Mouse (Mus musculus) midbrain, embryonic 12.5 days (tissue): ENCODE measurements around the gene Foxr1. TPM values are rescaled to one million over a fixed set of nuclear protein-coding genes. Genes with fewer than 3 reads are reported as not detected.
"Not testable (repeated sequence)": the region's sequence is repeated elsewhere in the genome, so short reads cannot be mapped to it uniquely, and the experiment has no call there.

Experiments used
- ATAC-seq: fragments of 200-750 bp; cut with Nextera tagmentation; 2 replicates; pipeline ENCODE4 v1.8.0; 2017; ENCODE audit warnings: low read depth, moderate TSS enrichment, moderate library complexity; ENCODE audit not compliant: low FRiP score
- H3K27ac ChIP-seq: fragments of 300-500 bp; sonication (generic); replicated peaks from 2 replicates; pipeline ENCODE4 v1.5.1; 2016; ENCODE audit warnings: mild to moderate bottlenecking
- H3K27me3 ChIP-seq: fragments of 300-500 bp; sonication (generic); 2 replicates; pipeline ENCODE4 v1.6.1; 2016; ENCODE audit warnings: mild to moderate bottlenecking
- H3K36me3 ChIP-seq: fragments of 300-500 bp; sonication (generic); 2 replicates; pipeline ENCODE4 v1.6.1; 2016
- H3K4me1 ChIP-seq: fragments of 300-500 bp; sonication (generic); 2 replicates; pipeline ENCODE4 v1.6.1; 2016
- H3K4me2 ChIP-seq: fragments of 300-500 bp; sonication (generic); replicated peaks from 2 replicates; pipeline ENCODE4 v1.6.1; 2016; ENCODE audit warnings: mild to moderate bottlenecking, moderate library complexity
- H3K4me3 ChIP-seq: fragments of 300-500 bp; sonication (generic); 2 replicates; pipeline ENCODE4 v1.5.1; 2016; ENCODE audit warnings: mild to moderate bottlenecking
- H3K9ac ChIP-seq: fragments of 300-500 bp; sonication (generic); replicated peaks from 2 replicates; pipeline ENCODE4 v1.6.1; 2016; ENCODE audit warnings: mild to moderate bottlenecking, moderate library complexity
- H3K9me3 ChIP-seq: fragments of 300-500 bp; sonication (generic); 2 replicates; pipeline ENCODE4 v1.6.1; 2016; ENCODE audit warnings: mild to moderate bottlenecking
- WGBS: fragments of 180-500 bp; shearing (Covaris S2); methylation state at CpG from one replicate; pipeline ENCODE4 v1.1.7; 2016; 5-methylcytosine and 5-hydroxymethylcytosine counted together
- polyA plus RNA-seq: library from polyadenylated mRNA; unstranded; fragments of >200 nt; fragmentation: Nextera tagmentation; extraction: Ambion mirVana; gene quantifications from 2 replicates; pipeline ENCODE4 v1.2.1, GENCODE M21; 2016

The Foxr1 gene
- polyA plus RNA-seq, 1 experiment from 2014 or later: not detected

- Histone ChIP-seq H3K9me3 (no peaks in the 10 kb centered on the region), H3K27ac (no peak overlapping the region), H3K4me2 (no peak overlapping the region), H3K36me3 (no peaks in the 10 kb centered on the region), H3K4me3 (no peak overlapping the region), H3K27me3 (no peaks in the 10 kb centered on the region), H3K9ac (no peak overlapping the region), H3K4me1 (peaks cover 13% of the 10 kb centered on the region)
- WGBS: 31% methylated on average over 1 of the region's 1 CpGs
- ATAC-seq: no peak
Measured at GRCm38 (mm10) chr9:44474327-44474726, 33.4 kb upstream of the Foxr1 start.

GRCm38 (mm10) chr9:44473184-44473583, 32.2 kb upstream of the Foxr1 start:
- H3K4me1 ChIP-seq: peaks cover 15% of the 10 kb centered on the region
- H3K36me3 ChIP-seq: no peaks in the 10 kb centered on the region
- H3K4me3 ChIP-seq: no peak overlapping the region
- no peaks in the 10 kb centered on the region for H3K9me3 ChIP-seq
- no peak overlapping the region for H3K9ac ChIP-seq
- no peaks in the 10 kb centered on the region for H3K27me3 ChIP-seq
- no peak for ATAC-seq
- WGBS: 68% methylated on average over 3 of the region's 3 CpGs
- H3K27ac ChIP-seq: no peak overlapping the region
- H3K4me2 ChIP-seq: no peak overlapping the region

GRCm38 (mm10) chr9:44468800-44469199, 27.9 kb upstream of the Foxr1 start:
- Histone ChIP-seq H3K9me3 (no peaks in the 10 kb centered on the region), H3K27me3 (0 out of 2 replicates have a peak, but pooled peaks cover 6% of the 10 kb centered on the region), H3K4me1 (peaks cover 5% of the 10 kb centered on the region; the same call in 1 of the 2 replicates), H3K4me3 (no peak overlapping the region), H3K36me3 (no peaks in the 10 kb centered on the region), H3K9ac (no peak overlapping the region), H3K4me2 (no peak overlapping the region), H3K27ac (no peak overlapping the region)
- ATAC-seq: no peak
- 61% methylated on average over 2 of the region's 2 CpGs for WGBS

- peaks cover 5% of the 10 kb centered on the region; the same call in 1 of the 2 replicates for H3K4me1 ChIP-seq
- no peak overlapping the region for H3K27ac ChIP-seq
- WGBS: 62% methylated on average over 7 of the region's 7 CpGs
- H3K4me3 ChIP-seq: no peak overlapping the region
- no peaks in the 10 kb centered on the region for H3K9me3 ChIP-seq
- H3K4me2 ChIP-seq: no peak overlapping the region
- H3K27me3 ChIP-seq: 0 out of 2 replicates have a peak, but pooled peaks cover 6% of the 10 kb centered on the region
- no peak overlapping the region for H3K9ac ChIP-seq
- H3K36me3 ChIP-seq: no peaks in the 10 kb centered on the region
- ATAC-seq: no peak
Measured at GRCm38 (mm10) chr9:44468224-44468623, 27.3 kb upstream of the Foxr1 start.

- ATAC-seq: no peak
- H3K9me3 ChIP-seq: no peaks in the 10 kb centered on the region
- H3K4me2 ChIP-seq: no peak overlapping the region
- H3K27ac ChIP-seq: no peak overlapping the region
- no peak overlapping the region for H3K9ac ChIP-seq
- 84% methylated on average over 5 of the region's 5 CpGs for WGBS
- H3K36me3 ChIP-seq: no peaks in the 10 kb centered on the region
- peaks cover 13% of the 10 kb centered on the region for H3K4me1 ChIP-seq
- H3K4me3 ChIP-seq: no peak overlapping the region
- H3K27me3 ChIP-seq: 0 out of 2 replicates have a peak, but pooled peaks cover 5% of the 10 kb centered on the region
Measured at GRCm38 (mm10) chr9:44461950-44462349, 21.0 kb upstream of the Foxr1 start.

GRCm38 (mm10) chr9:44457035-44457742, 16.3 kb upstream of the Foxr1 start:
- Histone ChIP-seq H3K4me1 (peaks cover 33% of the 10 kb centered on the region), H3K9me3 (no peaks in the 10 kb centered on the region), H3K27me3 (peaks cover 19% of the 10 kb centered on the region), H3K36me3 (no peaks in the 10 kb centered on the region), H3K9ac (peak overlapping the region; percentile 17), H3K4me2 (peak overlapping the region; percentile 43), H3K27ac (peak overlapping the region; percentile 93), H3K4me3 (no peak overlapping the region)
- 1% methylated on average over 11 of the region's 11 CpGs for WGBS
- peak; percentile 95 for ATAC-seq

- H3K4me2 ChIP-seq: 0 out of 2 replicates have a peak within 1 kb of the TSS, but pooled peaks have one; percentile 2
- no peaks in the 10 kb centered on the region for H3K9me3 ChIP-seq
- H3K9ac ChIP-seq: no peak within 1 kb of the TSS; the same call in 1 of the 2 replicates
- ATAC-seq: no peak
- peaks cover 19% of the 10 kb centered on the region for H3K27me3 ChIP-seq
- H3K4me3 ChIP-seq: no peak within 1 kb of the TSS
- WGBS: 18% methylated on average over 4 of the region's 4 CpGs
- H3K36me3 ChIP-seq: no peaks in the 10 kb centered on the region
- peaks cover 33% of the 10 kb centered on the region for H3K4me1 ChIP-seq
- no peak within 1 kb of the TSS for H3K27ac ChIP-seq
Measured at GRCm38 (mm10) chr9:44454891-44455220, 13.9 kb upstream of the Foxr1 start, which contains the start of gene Upk2. Gene Upk2, minus strand, starts transcription at chr9:44454976.

- H3K4me2 ChIP-seq: 0 out of 2 replicates have a peak overlapping the region, but pooled peaks have one; percentile 2
- no peaks in the 10 kb centered on the region for H3K9me3 ChIP-seq
- no peak overlapping the region for H3K4me3 ChIP-seq
- no peak overlapping the region for H3K27ac ChIP-seq
- ATAC-seq: peak; percentile 56; the same call in 1 of the 2 replicates
- WGBS: 8% methylated on average over 14 of the region's 14 CpGs
- peaks cover 19% of the 10 kb centered on the region for H3K27me3 ChIP-seq
- H3K9ac ChIP-seq: no peak overlapping the region; the same call in 1 of the 2 replicates
- no peaks in the 10 kb centered on the region for H3K36me3 ChIP-seq
- H3K4me1 ChIP-seq: peaks cover 33% of the 10 kb centered on the region
Measured at GRCm38 (mm10) chr9:44454132-44454890, 13.4 kb upstream of the Foxr1 start.

- no peaks in the 10 kb centered on the region for H3K36me3 ChIP-seq
- peaks cover 5% of the 10 kb centered on the region for H3K4me1 ChIP-seq
- H3K4me2 ChIP-seq: no peak overlapping the region
- no peak overlapping the region for H3K4me3 ChIP-seq
- no peak overlapping the region for H3K27ac ChIP-seq
- no peak overlapping the region for H3K9ac ChIP-seq
- no peaks in the 10 kb centered on the region for H3K9me3 ChIP-seq
- no peak for ATAC-seq
- peaks cover 15% of the 10 kb centered on the region for H3K27me3 ChIP-seq
Measured at GRCm38 (mm10) chr9:44450387-44450786, 9.5 kb upstream of the Foxr1 start.

GRCm38 (mm10) chr9:44444402-44445025, 3.6 kb upstream of the Foxr1 start:
- not testable (repeated sequence) for H3K27me3 ChIP-seq, H3K4me3 ChIP-seq, H3K9ac ChIP-seq, H3K36me3 ChIP-seq, H3K9me3 ChIP-seq, H3K4me2 ChIP-seq, H3K27ac ChIP-seq, ATAC-seq, H3K4me1 ChIP-seq
- 85% methylated on average over 7 of the region's 7 CpGs for WGBS

GRCm38 (mm10) chr9:44435747-44436146, 5.2 kb downstream of the Foxr1 start:
- Histone ChIP-seq H3K27ac (no peak overlapping the region), H3K4me1 (0 out of 2 replicates have a peak, but pooled peaks cover 2% of the 10 kb centered on the region), H3K4me2 (no peak overlapping the region), H3K4me3 (no peak overlapping the region), H3K36me3 (no peaks in the 10 kb centered on the region), H3K9me3 (no peaks in the 10 kb centered on the region), H3K9ac (no peak overlapping the region), H3K27me3 (no peaks in the 10 kb centered on the region)
- 83% methylated on average over 6 of the region's 6 CpGs for whole genome bisulfite sequencing
- no peak for ATAC-seq
